21 mouse cellular contexts compared by ENCODE assay signal in genomic region chr2:52055616-52056015, GRCm38 (mm10). TPM values are rescaled to one million over a fixed set of nuclear protein-coding genes. Genes with fewer than 3 reads are reported as not detected.
A peak's percentile ranks its signal among the peaks of the same experiment; 100 is the strongest.
DNase-seq lines count a peak whose midpoint lies in the region; ATAC-seq lines count a peak whose summit lies in the region.
"Had no signal": no experiment of that assay in that cellular context is flagged by ENCODE, and none has a peak within 500 bp of the region (broad histone marks: within the 10 kb centered on the region; RNA-seq: fewer than 3 reads in every experiment).

No protein-coding gene starts in this region.

- no peak overlapping the region for H3K9ac ChIP-seq in heart, embryonic 13.5 days
- no peak overlapping the region for H3K9ac ChIP-seq in midbrain, embryonic 11.5 days (ENCODE audit: low read length)
- H3K9ac ChIP-seq in midbrain, embryonic 15.5 days, result no peak overlapping the region
- H3K9ac ChIP-seq: embryonic facial prominence, embryonic 12.5 days; forebrain, postnatal 0 days; hindbrain, embryonic 12.5 days; kidney, embryonic 15.5 days; liver, embryonic 13.5 days had no signal

- no peaks in the 10 kb centered on the region for H3K36me3 ChIP-seq in heart, embryonic 13.5 days
- H3K36me3 ChIP-seq in midbrain, embryonic 11.5 days (ENCODE audit: control insufficient read depth, insufficient read depth, low read length), result no peaks in the 10 kb centered on the region
- no peaks in the 10 kb centered on the region for H3K36me3 ChIP-seq in midbrain, embryonic 15.5 days (replicated peaks)
- H3K36me3 ChIP-seq: kidney, embryonic 15.5 days; liver, embryonic 13.5 days had no signal

- H3K27ac ChIP-seq in heart, embryonic 13.5 days (replicated peaks), result peak overlapping the region; percentile 59; the same call in 1 of the 2 replicates
- no peak overlapping the region for H3K27ac ChIP-seq in midbrain, embryonic 11.5 days (ENCODE audit: low read depth, low read length)
- H3K27ac ChIP-seq in midbrain, embryonic 15.5 days, result no peak overlapping the region
- H3K27ac ChIP-seq: embryonic facial prominence, embryonic 12.5 days; hindbrain, embryonic 12.5 days; kidney, embryonic 15.5 days; liver, embryonic 13.5 days; stomach, postnatal 0 days had no signal

- no peaks in the 10 kb centered on the region for H3K9me3 ChIP-seq in heart, embryonic 13.5 days
- no peaks in the 10 kb centered on the region for H3K9me3 ChIP-seq in midbrain, embryonic 11.5 days (ENCODE audit: control insufficient read depth, low read length)
- no peaks in the 10 kb centered on the region for H3K9me3 ChIP-seq in midbrain, embryonic 15.5 days
- H3K9me3 ChIP-seq: embryonic facial prominence, embryonic 12.5 days; hindbrain, embryonic 12.5 days; kidney, embryonic 15.5 days; liver, embryonic 13.5 days had no signal

- no peak for DNase-seq in heart, postnatal 4 days
- DNase-seq in midbrain, embryonic 11.5 days (ENCODE audit: low spot score, missing footprints), result peak; percentile 82
- DNase-seq in adrenal gland, adult 2 months, result peak; percentile 76
- peak; percentile 12 for DNase-seq in mesoderm, embryonic 11.5 days (ENCODE audit: low read depth, low spot score)
- no peak for DNase-seq in gastrocnemius, adult 8-10 months (ENCODE audit: low spot score in 2 of 2)
- DNase-seq: cerebellum, adult 9-10 months; forebrain, postnatal 0 days; kidney, adult 11 months; kidney, postnatal 4 days; layer of hippocampus, adult 9-11 months; liver, embryonic 13.5 days; lung, adult 2 months; lung, postnatal 14 days; thymus, adult 2 months; thymus, postnatal 4 days had no signal

- ATAC-seq in heart, embryonic 13.5 days (ENCODE audit: extremely low read depth, insufficient number of reproducible peaks, low FRiP score, low TSS enrichment), result no peak
- no peak for ATAC-seq in midbrain, embryonic 11.5 days (ENCODE audit: low FRiP score)
- no peak for ATAC-seq in midbrain, embryonic 15.5 days (replicated peaks)
- ATAC-seq: forebrain, postnatal 0 days had no signal

- H3K4me2 ChIP-seq in heart, embryonic 13.5 days, result no peak overlapping the region
- no peak overlapping the region for H3K4me2 ChIP-seq in midbrain, embryonic 11.5 days
- no peak overlapping the region for H3K4me2 ChIP-seq in midbrain, embryonic 15.5 days
- H3K4me2 ChIP-seq: embryonic facial prominence, embryonic 12.5 days; hindbrain, embryonic 12.5 days; kidney, embryonic 15.5 days; liver, embryonic 13.5 days had no signal

- H3K4me3 ChIP-seq in heart, embryonic 13.5 days, result no peak overlapping the region
- no peak overlapping the region for H3K4me3 ChIP-seq in midbrain, embryonic 11.5 days (ENCODE audit: low read depth, low read length)
- no peak overlapping the region for H3K4me3 ChIP-seq in midbrain, embryonic 15.5 days
- H3K4me3 ChIP-seq: embryonic facial prominence, embryonic 12.5 days; hindbrain, embryonic 12.5 days; kidney, embryonic 15.5 days; liver, embryonic 13.5 days had no signal

- 20% methylated on average over 4 of the region's 4 CpGs for WGBS in heart, embryonic 13.5 days
- WGBS in midbrain, embryonic 11.5 days, result 20% methylated on average over 4 of the region's 4 CpGs
- WGBS in midbrain, embryonic 15.5 days, result 12% methylated on average over 4 of the region's 4 CpGs

- H3K4me1 ChIP-seq in heart, embryonic 13.5 days, result peaks cover 16% of the 10 kb centered on the region
- peaks cover 3% of the 10 kb centered on the region for H3K4me1 ChIP-seq in midbrain, embryonic 11.5 days (ENCODE audit: control insufficient read depth, insufficient read depth, low read length)
- no peaks in the 10 kb centered on the region for H3K4me1 ChIP-seq in midbrain, embryonic 15.5 days
- H3K4me1 ChIP-seq: embryonic facial prominence, embryonic 12.5 days; liver, embryonic 13.5 days had no signal

- no peaks in the 10 kb centered on the region for H3K27me3 ChIP-seq in heart, embryonic 13.5 days (replicated peaks)
- no peaks in the 10 kb centered on the region for H3K27me3 ChIP-seq in midbrain, embryonic 11.5 days (ENCODE audit: control insufficient read depth, insufficient read depth, low read length)
- H3K27me3 ChIP-seq in midbrain, embryonic 15.5 days (replicated peaks), result no peaks in the 10 kb centered on the region
- H3K27me3 ChIP-seq: embryonic facial prominence, embryonic 12.5 days; hindbrain, embryonic 12.5 days; kidney, embryonic 15.5 days; liver, embryonic 13.5 days had no signal

RNA-seq across cellular contexts. Expression of gene Rif1, which starts 17.0 kb away (rescaled TPM):
- 16.3 and 16.6 TPM in 2 replicates for polyA plus RNA-seq in heart, embryonic 13.5 days (2015; fragmentation: Nextera tagmentation; extraction: Ambion mirVana)
- 10 to 100 TPM; 34.2 to 35.8 TPM for total RNA-seq in heart, postnatal 4 days (2021)
- 51.2 and 51.4 TPM in 2 replicates for polyA plus RNA-seq in midbrain, embryonic 11.5 days (2014; fragmentation: Nextera tagmentation; extraction: Ambion mirVana)
- 21.6 and 23.8 TPM in 2 replicates for polyA plus RNA-seq in midbrain, embryonic 15.5 days (2015; fragmentation: Nextera tagmentation; extraction: Ambion mirVana)
- total RNA-seq in adrenal gland, adult 2 months (2021), result 10 to 100 TPM; 24.1 to 26.4 TPM
- 0.40 and 1.1 TPM in 2 replicates for polyA plus RNA-seq in adrenal gland, adult 2 months (2012; rRNA removed)
- total RNA-seq in gastrocnemius, adult 8-10 months (2022), result 10 to 100 TPM; 12.3 to 17.0 (median 13.6) TPM

RNA-seq across cellular contexts. Expression of gene Tnfaip6, which starts 17.8 kb away (rescaled TPM):
- polyA plus RNA-seq in heart, embryonic 13.5 days (2015; fragmentation: Nextera tagmentation; extraction: Ambion mirVana), result 2.5 and 3.6 TPM in 2 replicates
- total RNA-seq in heart, postnatal 4 days (2021), result 1 to 10 TPM; 4.2 to 4.4 TPM
- 17.0 and 22.8 TPM in 2 replicates for polyA plus RNA-seq in midbrain, embryonic 11.5 days (2014; fragmentation: Nextera tagmentation; extraction: Ambion mirVana)
- 3.2 and 3.7 TPM in 2 replicates for polyA plus RNA-seq in midbrain, embryonic 15.5 days (2015; fragmentation: Nextera tagmentation; extraction: Ambion mirVana)
- total RNA-seq in adrenal gland, adult 2 months (2021), result 1 to 10 TPM in 1 of 2 experiments, under 1 TPM in 1; 0.62 to 1.7 TPM
- polyA plus RNA-seq in adrenal gland, adult 2 months (2012; rRNA removed), result 0.06 TPM in 1 of 2 replicates, not detected in the other
- total RNA-seq in gastrocnemius, adult 8-10 months (2022), result under 1 TPM; 0.36 to 0.54 (median 0.46) TPM

Comparison
In these comparisons a context has a peak if more than half of its experiments do, and no peak if none do; other contexts are left out.
1. DNase-seq: peak in midbrain, embryonic 11.5 days (single experiment), adrenal gland, adult 2 months (single experiment) and mesoderm, embryonic 11.5 days (single experiment); none in heart, postnatal 4 days (single experiment) and gastrocnemius, adult 8-10 months (0 of 2).